Mouse (Mus musculus) midbrain, embryonic 10.5 days (tissue): ENCODE results near the gene Mast4. TPM values are rescaled to one million over a fixed set of nuclear protein-coding genes. Genes with fewer than 3 reads are reported as not detected.
A peak's percentile ranks its signal among the peaks of the same experiment; 100 is the strongest.

Source experiments
- DNase-seq: peaks from one replicate; pipeline ENCODE4 v3.0.0-alpha.2; 2017; ENCODE audit warnings: low spot score
- H3K27ac ChIP-seq: fragments of 300-500 bp; sonication (generic); replicated peaks from 2 replicates; pipeline ENCODE4 v1.5.1; 2016; ENCODE audit warnings: mild to moderate bottlenecking
- H3K27me3 ChIP-seq: fragments of 300-500 bp; sonication (generic); 2 replicates; pipeline ENCODE4 v1.6.1; 2016; ENCODE audit warnings: low read depth, mild to moderate bottlenecking; ENCODE audit not compliant: poor library complexity, severe bottlenecking
- H3K36me3 ChIP-seq: fragments of 300-500 bp; sonication (generic); 2 replicates; pipeline ENCODE4 v1.6.1; 2016; ENCODE audit warnings: mild to moderate bottlenecking, moderate library complexity
- H3K4me1 ChIP-seq: fragments of 300-500 bp; sonication (generic); 2 replicates; pipeline ENCODE4 v1.6.1; 2016
- H3K4me3 ChIP-seq: fragments of 300-500 bp; sonication (generic); 2 replicates; pipeline ENCODE4 v1.5.1; 2016; ENCODE audit warnings: mild to moderate bottlenecking, moderate library complexity
- H3K9me3 ChIP-seq: fragments of 300-500 bp; sonication (generic); replicated peaks from 2 replicates; pipeline ENCODE4 v1.6.1; 2016; ENCODE audit warnings: mild to moderate bottlenecking
- WGBS: fragments of 180-500 bp; shearing (Covaris S2); methylation state at CpG from one replicate; pipeline ENCODE4 v1.1.7; 2016; 5-methylcytosine and 5-hydroxymethylcytosine counted together
- polyA plus RNA-seq: library from polyadenylated mRNA; unstranded; fragments of >200 nt; fragmentation: Nextera tagmentation; extraction: Ambion mirVana; gene quantifications from 2 replicates; pipeline ENCODE4 v1.2.1, GENCODE M21; 2016

Gene Mast4
- polyA plus RNA-seq, 1 experiment from 2014 or later, result 19.0 TPM

DNA sequence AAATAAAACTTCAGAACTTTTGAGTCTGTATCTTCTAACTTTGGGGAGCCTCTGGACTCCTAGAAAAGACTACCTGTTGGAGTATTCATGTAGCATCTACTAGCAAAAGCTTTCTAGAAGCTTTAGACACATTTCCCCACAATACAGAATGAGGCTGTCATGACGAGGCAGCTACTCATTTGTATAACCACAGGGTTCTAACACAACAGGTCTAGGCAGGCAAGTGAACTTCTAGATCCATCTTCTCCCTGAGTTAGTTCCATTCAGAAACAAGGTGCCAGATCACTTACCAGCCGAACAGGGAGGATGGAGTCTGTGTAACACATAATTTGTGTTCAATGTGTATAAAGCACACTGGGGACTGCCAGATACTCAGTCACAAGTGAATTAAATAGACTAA, 608.4 kb downstream of the Mast4 start:
- 82% methylated on average over 2 of the region's 2 CpGs for WGBS

DNA sequence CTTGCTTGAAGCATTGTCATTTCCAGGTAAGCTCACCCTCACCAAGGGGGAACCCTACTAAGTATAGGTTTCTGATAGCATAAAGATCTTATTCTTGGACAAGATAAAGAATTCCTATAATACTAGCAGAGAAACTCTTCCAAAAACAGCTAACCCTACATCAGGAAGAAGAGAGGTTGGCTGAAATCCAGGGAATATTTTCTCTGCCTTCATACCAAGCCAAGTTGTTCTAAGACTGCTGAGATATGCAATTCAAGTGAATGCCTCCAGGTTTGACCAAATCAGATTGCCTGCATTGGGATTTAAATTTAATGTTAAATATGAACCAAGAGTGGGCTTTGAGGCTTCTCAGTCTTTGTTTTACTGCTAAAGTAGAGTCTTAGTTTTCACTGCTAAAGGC, 608.9 kb downstream of the Mast4 start:
- H3K4me1 ChIP-seq, result no peaks in the 10 kb centered on the region
- no peak for DNase-seq
- no peaks in the 10 kb centered on the region for H3K9me3 ChIP-seq
- H3K4me3 ChIP-seq, result no peak overlapping the region
- H3K27ac ChIP-seq, result no peak overlapping the region
- H3K36me3 ChIP-seq, result no peaks in the 10 kb centered on the region
- H3K27me3 ChIP-seq, result no peaks in the 10 kb centered on the region

More for the DNA sequence above, 608.4 kb downstream of the Mast4 start:
- no peak for DNase-seq
- H3K27ac ChIP-seq, result no peak overlapping the region
- no peaks in the 10 kb centered on the region for H3K9me3 ChIP-seq
- H3K4me3 ChIP-seq, result no peak overlapping the region
- H3K27me3 ChIP-seq, result no peaks in the 10 kb centered on the region
- H3K4me1 ChIP-seq, result no peaks in the 10 kb centered on the region
- H3K36me3 ChIP-seq, result no peaks in the 10 kb centered on the region

DNA sequence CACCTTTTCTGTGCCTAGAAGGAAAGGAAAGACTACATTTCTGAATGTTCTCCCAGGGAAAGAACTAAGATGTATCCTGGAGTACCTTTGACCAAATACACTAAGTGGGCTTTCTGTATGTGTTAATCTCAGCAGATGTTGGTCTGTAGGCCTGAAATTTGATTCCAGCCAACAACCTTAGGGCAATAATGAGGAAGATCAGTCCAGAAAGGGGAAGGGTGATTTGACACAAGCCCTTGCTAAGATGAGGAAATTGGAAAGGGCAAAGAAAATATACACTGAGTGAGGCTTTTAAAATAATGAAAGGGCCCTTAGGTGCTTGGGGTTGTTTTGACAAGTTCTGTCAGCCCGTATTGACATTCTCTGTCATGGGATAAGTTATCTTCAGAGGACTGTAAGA, 617.3 kb downstream of the Mast4 start:
- 83% methylated on average over 1 of the region's 1 CpGs for WGBS
- Histone ChIP-seq H3K4me1 (no peaks in the 10 kb centered on the region), H3K4me3 (no peak overlapping the region)

DNA sequence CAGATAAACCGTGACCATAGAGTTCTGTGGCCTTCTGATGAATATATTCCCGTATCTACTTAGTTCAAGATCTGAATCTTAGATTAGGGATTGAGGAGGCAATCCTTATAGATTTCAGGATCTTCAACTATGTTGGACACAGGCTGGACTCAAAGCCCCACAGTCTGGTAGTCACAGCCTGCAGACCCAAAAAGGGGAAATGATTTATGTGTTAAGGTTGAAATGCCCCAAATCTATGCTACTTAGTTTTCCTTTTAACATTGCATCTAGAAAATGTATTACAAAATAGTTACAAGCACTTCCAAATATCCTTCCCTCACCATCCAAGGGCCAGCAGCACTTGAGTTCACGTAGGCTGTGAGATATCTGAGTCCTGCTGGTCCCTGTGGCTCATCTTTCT, 633.6 kb downstream of the Mast4 start:
- 78% methylated on average over 3 of the region's 3 CpGs for WGBS
- peaks cover 13% of the 10 kb centered on the region for H3K4me1 ChIP-seq
- DNase-seq, result no peak
- no peak overlapping the region for H3K27ac ChIP-seq
- no peaks in the 10 kb centered on the region for H3K27me3 ChIP-seq
- H3K9me3 ChIP-seq, result no peaks in the 10 kb centered on the region
- no peak overlapping the region for H3K4me3 ChIP-seq
- H3K36me3 ChIP-seq, result no peaks in the 10 kb centered on the region

More for the DNA sequence above, 617.3 kb downstream of the Mast4 start:
- no peak for DNase-seq
- no peaks in the 10 kb centered on the region for H3K36me3 ChIP-seq
- H3K9me3 ChIP-seq, result no peaks in the 10 kb centered on the region
- no peak overlapping the region for H3K27ac ChIP-seq
- H3K27me3 ChIP-seq, result no peaks in the 10 kb centered on the region

DNA sequence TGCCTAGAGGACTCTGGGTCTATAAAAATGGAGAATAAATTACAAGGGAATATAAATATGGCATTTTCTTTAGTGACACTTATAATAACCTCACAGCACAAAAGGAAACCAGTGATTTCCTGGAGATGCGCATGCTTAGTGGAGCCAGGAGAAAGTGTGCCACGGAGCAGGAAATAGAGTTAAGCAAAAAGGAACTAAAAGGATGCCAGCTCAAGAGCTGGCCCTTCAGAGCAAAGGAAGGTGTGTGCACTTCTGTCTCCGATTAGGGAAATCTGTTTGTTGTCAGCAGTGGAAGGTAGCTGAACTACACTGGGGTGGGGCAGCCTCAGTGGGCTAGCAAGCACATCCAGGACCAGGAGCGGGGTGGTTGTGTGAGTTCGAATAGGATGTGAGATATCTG, 634.1 kb downstream of the Mast4 start:
- no peaks in the 10 kb centered on the region for H3K9me3 ChIP-seq
- H3K36me3 ChIP-seq, result no peaks in the 10 kb centered on the region
- H3K27ac ChIP-seq, result no peak overlapping the region
- no peak for DNase-seq
- WGBS, result 90% methylated on average over 5 of the region's 5 CpGs
- no peaks in the 10 kb centered on the region for H3K27me3 ChIP-seq
- peaks cover 13% of the 10 kb centered on the region for H3K4me1 ChIP-seq
- H3K4me3 ChIP-seq, result no peak overlapping the region

DNA sequence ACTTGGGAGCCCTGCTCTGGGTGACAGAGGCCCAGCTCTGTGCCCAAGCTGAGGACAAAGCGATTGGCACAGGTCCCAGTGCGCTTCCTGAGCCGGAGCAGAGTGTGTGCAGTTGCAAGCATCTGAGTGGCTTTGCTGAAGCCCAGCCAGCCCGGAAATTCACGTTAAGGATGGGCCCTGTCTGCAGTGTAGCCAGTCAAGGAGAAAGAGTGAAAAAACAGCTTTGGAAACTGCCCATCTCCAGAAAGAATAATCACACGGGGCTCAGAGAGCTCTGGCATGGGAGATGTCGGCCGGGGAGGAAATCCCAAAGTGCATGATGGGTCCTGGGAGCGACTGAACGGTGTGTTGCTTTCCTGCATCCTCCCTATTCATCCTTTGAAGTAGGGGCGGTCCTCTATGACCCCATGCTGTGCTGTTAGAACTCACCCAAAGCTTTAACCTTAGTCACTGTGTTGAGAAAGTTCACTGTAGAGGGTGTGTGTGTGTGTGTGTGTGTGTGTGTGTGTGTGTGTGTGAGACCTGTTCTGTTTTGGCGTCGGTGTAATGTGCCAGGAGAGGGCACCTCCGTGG, 635.5 kb downstream of the Mast4 start:
- Histone ChIP-seq H3K4me1 (peaks cover 13% of the 10 kb centered on the region), H3K27ac (peak overlapping the region; percentile 71), H3K27me3 (no peaks in the 10 kb centered on the region), H3K9me3 (no peaks in the 10 kb centered on the region), H3K36me3 (no peaks in the 10 kb centered on the region), H3K4me3 (peak overlapping the region; percentile 22)
- WGBS, result 37% methylated on average over 14 of the region's 14 CpGs
- peak; percentile 24 for DNase-seq

DNA sequence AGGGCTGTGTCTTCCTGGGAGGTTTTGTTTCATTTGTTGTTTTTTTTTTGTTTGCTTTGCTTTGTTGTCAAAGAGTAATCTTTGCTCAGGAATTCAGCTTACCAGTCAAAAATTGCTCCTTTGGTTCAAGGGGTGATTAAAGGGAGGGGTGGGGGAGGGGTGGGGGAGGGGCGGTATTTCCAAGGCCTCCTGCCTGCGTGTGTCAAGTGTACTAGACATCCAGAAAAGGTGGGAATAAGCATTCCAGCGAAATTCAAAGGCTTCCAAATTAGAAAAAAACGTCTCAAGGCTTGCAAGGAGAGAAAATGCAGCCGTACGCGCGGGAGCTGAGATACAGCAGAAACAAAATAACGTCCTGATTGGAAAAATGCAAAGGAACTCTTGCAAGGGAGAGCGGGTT, 636.0 kb downstream of the Mast4 start:
- Histone ChIP-seq H3K36me3 (no peaks in the 10 kb centered on the region), H3K4me1 (peaks cover 13% of the 10 kb centered on the region), H3K27ac (peak overlapping the region; percentile 71), H3K9me3 (no peaks in the 10 kb centered on the region), H3K27me3 (no peaks in the 10 kb centered on the region), H3K4me3 (peak overlapping the region; percentile 22)
- 39% methylated on average over 10 of the region's 10 CpGs for WGBS
- no peak for DNase-seq

DNA sequence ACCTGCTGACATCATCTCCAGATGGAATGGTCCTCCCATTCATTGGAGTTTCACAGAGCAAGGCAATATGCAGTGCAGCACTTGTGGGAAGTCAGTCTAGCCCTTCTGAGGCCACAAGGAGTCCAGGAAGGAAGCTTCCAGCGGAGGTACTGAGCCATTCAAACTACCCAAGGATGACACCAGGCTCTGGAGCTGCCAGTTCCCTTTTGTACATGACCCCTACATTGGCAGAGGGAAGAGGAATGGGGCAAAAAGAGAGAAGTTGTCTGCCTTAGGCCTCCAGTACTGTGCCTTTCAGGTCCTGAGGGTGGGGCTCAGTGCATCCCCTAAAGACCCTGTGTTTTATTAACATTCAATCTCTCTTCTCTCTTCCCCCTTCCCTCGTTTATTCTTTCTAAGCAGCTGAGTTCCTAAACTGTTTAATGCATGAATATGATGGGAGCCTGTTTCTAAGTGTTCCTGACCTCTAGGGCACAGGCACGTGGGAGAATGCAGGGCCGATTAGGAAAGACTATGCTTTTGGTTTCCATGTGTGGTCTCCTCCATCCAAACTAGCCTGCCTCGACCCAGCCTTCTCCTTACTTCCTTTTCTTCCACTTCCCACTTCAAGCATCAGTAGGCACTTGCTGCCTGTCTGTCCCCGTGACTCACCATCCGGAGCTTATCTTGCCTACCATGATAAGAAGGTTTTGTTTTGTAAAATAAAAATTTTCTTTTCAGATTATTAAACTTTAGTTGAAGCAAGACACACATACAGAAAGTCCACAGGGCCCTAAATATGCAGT, 639.0 kb downstream of the Mast4 start:
- WGBS, result 82% methylated on average over 7 of the region's 7 CpGs
- no peak for DNase-seq
- no peaks in the 10 kb centered on the region for H3K9me3 ChIP-seq
- no peaks in the 10 kb centered on the region for H3K27me3 ChIP-seq
- no peak overlapping the region for H3K27ac ChIP-seq
- no peak overlapping the region for H3K4me3 ChIP-seq
- H3K4me1 ChIP-seq, result peaks cover 11% of the 10 kb centered on the region
- H3K36me3 ChIP-seq, result no peaks in the 10 kb centered on the region

DNA sequence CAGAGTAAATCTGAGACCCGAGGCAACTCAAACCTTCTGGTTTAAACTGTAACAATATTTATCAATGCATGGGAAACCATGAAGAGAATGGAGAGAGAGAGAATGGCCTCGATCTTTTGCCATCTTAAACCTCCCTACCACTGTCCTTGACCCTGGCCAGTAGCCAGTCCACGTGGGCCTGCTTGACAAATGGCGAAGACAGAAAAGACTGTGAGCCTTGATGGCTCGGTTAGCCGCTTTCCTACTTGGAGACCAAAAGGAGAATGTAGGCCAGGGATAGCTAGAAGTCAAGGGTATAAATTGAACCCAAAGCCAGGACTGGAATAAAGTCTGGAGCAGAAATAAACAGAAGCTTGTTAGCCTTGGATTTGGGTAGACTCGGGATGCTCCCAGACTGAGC, 640.1 kb downstream of the Mast4 start:
- no peaks in the 10 kb centered on the region for H3K27me3 ChIP-seq
- H3K27ac ChIP-seq, result no peak overlapping the region
- no peak for DNase-seq
- no peaks in the 10 kb centered on the region for H3K9me3 ChIP-seq
- peaks cover 10% of the 10 kb centered on the region for H3K4me1 ChIP-seq
- no peak overlapping the region for H3K4me3 ChIP-seq
- no peaks in the 10 kb centered on the region for H3K36me3 ChIP-seq
- 91% methylated on average over 7 of the region's 7 CpGs for WGBS

DNA sequence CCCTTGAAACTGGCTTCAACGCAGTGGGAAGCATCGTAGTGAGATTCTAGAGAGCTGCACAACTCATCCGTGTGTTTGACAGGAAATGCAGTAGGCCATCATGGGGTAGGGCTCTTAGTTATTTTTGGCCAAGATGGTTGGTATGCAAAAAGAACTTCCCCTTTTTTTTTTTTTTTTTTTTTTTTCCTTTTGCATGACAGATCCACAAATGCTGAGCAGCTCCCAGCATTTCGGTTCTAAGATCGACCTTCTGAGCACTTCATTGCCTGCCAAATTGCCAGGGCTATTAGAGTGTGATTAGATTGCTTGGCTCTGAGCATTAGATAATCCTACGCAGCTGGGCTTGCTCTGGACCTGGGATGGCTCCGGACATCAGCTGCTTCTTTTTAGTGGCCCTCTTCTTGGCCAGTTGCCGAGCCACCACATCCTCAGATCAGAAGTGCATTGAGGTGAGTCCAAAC, 640.9 kb downstream of the Mast4 start, which contains the start of gene Cd180:
Gene Cd180, plus strand, starts transcription at position 218 of the 461 bp plus-strand sequence.
- no peaks in the 10 kb centered on the region for H3K27me3 ChIP-seq
- DNase-seq, result no peak
- H3K36me3 ChIP-seq, result no peaks in the 10 kb centered on the region
- H3K9me3 ChIP-seq, result no peaks in the 10 kb centered on the region
- H3K4me3 ChIP-seq, result no peak within 1 kb of the TSS
- peak within 1 kb of the TSS; percentile 49; the same call in 1 of the 2 replicates for H3K27ac ChIP-seq
- peaks cover 2% of the 10 kb centered on the region for H3K4me1 ChIP-seq
- WGBS, result 91% methylated on average over 8 of the region's 8 CpGs

DNA sequence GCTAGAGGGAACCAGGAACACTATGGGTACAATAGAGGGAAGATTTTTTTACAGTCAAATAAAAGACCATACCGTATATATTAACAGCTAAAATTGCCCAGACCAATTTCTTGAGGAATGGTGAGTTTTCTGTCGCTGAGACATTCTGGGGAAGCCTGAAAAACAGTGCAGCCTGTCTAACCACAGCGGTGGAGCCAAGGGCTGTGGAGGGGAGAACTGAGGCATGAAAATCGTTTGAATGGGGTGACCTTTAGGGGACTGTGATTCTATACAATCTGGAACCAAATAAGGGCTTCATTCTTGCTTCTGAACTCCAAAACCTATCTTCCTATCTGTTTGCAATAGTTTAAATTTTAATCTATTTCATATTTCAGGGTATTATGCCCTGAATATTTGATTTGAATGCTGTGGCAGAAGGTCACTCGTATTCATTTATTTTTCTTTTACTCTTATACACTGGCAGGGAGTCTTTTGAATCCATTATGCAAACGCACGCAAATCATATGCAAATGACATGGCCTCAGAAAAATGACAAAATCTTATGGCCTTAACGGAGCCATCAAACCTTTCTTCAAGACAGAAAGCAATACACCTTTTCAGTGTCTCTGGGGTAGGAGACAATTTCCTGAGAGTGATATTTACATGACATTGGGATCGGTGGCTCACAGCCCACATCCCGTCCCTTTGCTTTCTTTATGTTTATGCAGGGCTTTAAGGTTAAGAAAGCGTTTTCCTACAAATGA, 642.7 kb downstream of the Mast4 start:
- 73% methylated on average over 11 of the region's 11 CpGs for WGBS
- H3K27ac ChIP-seq, result no peak overlapping the region
- no peaks in the 10 kb centered on the region for H3K27me3 ChIP-seq
- H3K4me1 ChIP-seq, result no peaks in the 10 kb centered on the region
- DNase-seq, result no peak
- no peaks in the 10 kb centered on the region for H3K9me3 ChIP-seq
- no peak overlapping the region for H3K4me3 ChIP-seq
- H3K36me3 ChIP-seq, result no peaks in the 10 kb centered on the region

DNA sequence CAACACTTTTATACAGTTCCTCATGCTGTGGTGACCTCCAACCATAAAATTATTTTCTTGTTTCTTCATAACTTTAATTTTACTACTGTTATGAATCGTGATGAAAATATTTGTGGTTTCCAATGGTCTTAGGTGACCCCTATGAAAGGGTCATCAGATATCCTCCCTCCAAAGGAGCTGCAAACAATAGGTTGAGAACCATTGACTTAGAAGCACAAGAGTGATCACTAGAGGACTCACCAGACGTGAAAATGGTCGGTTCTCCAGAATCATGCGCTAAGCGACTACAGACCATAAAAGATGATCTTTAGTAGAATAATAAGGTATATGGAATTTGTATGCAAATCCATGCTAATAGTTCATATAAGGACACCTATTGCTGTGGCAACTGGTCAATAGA, 644.1 kb downstream of the Mast4 start:
- Histone ChIP-seq H3K36me3 (no peaks in the 10 kb centered on the region), H3K27me3 (no peaks in the 10 kb centered on the region), H3K4me3 (no peak overlapping the region), H3K27ac (no peak overlapping the region), H3K9me3 (no peaks in the 10 kb centered on the region), H3K4me1 (no peaks in the 10 kb centered on the region)
- no peak for DNase-seq
- 91% methylated on average over 5 of the region's 5 CpGs for WGBS
